Mouse (Mus musculus) intestine, embryonic 16.5 days (tissue): ENCODE results near the gene Cldn34b1. TPM values are rescaled to one million over a fixed set of nuclear protein-coding genes. Genes with fewer than 3 reads are reported as not detected.
"Not testable (repeated sequence)": the region's sequence is repeated elsewhere in the genome, so short reads cannot be mapped to it uniquely, and the experiment has no call there.

ENCODE experiments used
- ATAC-seq: fragments of 200-750 bp; cut with Nextera tagmentation; 2 replicates; pipeline ENCODE4 v1.8.0; 2017; ENCODE audit warnings: moderate TSS enrichment, moderate library complexity
- H3K27ac ChIP-seq: fragments of 300-500 bp; sonication (generic); 2 replicates; pipeline ENCODE4 v1.5.1; 2014; ENCODE audit warnings: mild to moderate bottlenecking, low read length
- H3K27me3 ChIP-seq: fragments of 300-500 bp; sonication (generic); replicated peaks from 2 replicates; pipeline ENCODE4 v1.6.1; 2014; ENCODE audit warnings: low read length, control low read depth, mixed read lengths; ENCODE audit not compliant: control insufficient read depth, insufficient read depth
- H3K36me3 ChIP-seq: fragments of 300-500 bp; sonication (generic); 2 replicates; pipeline ENCODE4 v1.6.1; 2014; ENCODE audit warnings: low read length, control low read depth; ENCODE audit not compliant: control insufficient read depth, insufficient read depth
- H3K4me1 ChIP-seq: fragments of 300-500 bp; sonication (generic); 2 replicates; pipeline ENCODE4 v1.6.1; 2014; ENCODE audit warnings: low read length, control low read depth, mixed read lengths; ENCODE audit not compliant: control insufficient read depth, insufficient read depth
- H3K4me2 ChIP-seq: fragments of 300-500 bp; sonication (generic); 2 replicates; pipeline ENCODE4 v1.6.1; 2014; ENCODE audit warnings: low read depth, low read length, control low read depth
- H3K4me3 ChIP-seq: fragments of 300-500 bp; sonication (generic); 2 replicates; pipeline ENCODE4 v1.5.1; 2014; ENCODE audit warnings: mild to moderate bottlenecking, low read length
- H3K9ac ChIP-seq: fragments of 300-500 bp; sonication (generic); 2 replicates; pipeline ENCODE4 v1.6.1; 2014; ENCODE audit warnings: low read depth, low read length
- H3K9me3 ChIP-seq: fragments of 300-500 bp; sonication (generic); 2 replicates; pipeline ENCODE4 v1.6.1; 2016; ENCODE audit warnings: low read length, control low read depth; ENCODE audit not compliant: control insufficient read depth
- WGBS: fragments of 180-500 bp; shearing (Covaris S2); extraction: QIAGEN DNeasy Blood & Tissue Kit; methylation state at CpG from one replicate; pipeline ENCODE4 v1.1.7; 2014; 5-methylcytosine and 5-hydroxymethylcytosine counted together
- polyA plus RNA-seq: library from polyadenylated mRNA; unstranded; fragments of >200 nt; fragmentation: Nextera tagmentation; extraction: Ambion mirVana; gene quantifications from 2 replicates; pipeline ENCODE4 v1.2.1, GENCODE M21; 2015

The Cldn34b1 gene
- not detected in 2 replicates for polyA plus RNA-seq

DNA sequence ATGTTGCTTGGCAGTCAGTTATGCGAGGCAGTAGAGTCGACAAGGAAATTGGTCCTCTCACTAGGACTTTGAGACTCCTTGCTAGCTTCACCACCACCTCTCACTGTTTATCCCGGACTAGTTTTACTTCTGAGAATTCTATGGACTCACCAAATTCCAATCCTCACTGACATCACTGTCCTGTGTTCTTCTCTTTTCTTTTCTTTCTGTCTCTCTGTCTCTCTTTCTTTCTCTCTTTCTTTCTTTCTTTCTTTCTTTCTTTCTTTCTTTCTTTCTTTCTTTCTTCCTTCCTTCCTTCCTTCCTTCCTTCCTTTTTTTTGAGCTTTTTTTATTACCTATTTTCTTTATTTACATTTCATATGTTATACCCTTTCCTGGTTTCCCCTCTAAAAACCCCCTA lies at the start of gene Cldn34b1:
Cldn34b1 (minus strand) TSS at position 101 of the 400 bp plus-strand sequence.
- H3K27ac ChIP-seq, H3K36me3 ChIP-seq, H3K27me3 ChIP-seq, H3K4me3 ChIP-seq, H3K9ac ChIP-seq, ATAC-seq, H3K9me3 ChIP-seq, H3K4me2 ChIP-seq, H3K4me1 ChIP-seq: not testable (repeated sequence)
- WGBS, result 88% methylated on average over 3 of the region's 3 CpGs

DNA sequence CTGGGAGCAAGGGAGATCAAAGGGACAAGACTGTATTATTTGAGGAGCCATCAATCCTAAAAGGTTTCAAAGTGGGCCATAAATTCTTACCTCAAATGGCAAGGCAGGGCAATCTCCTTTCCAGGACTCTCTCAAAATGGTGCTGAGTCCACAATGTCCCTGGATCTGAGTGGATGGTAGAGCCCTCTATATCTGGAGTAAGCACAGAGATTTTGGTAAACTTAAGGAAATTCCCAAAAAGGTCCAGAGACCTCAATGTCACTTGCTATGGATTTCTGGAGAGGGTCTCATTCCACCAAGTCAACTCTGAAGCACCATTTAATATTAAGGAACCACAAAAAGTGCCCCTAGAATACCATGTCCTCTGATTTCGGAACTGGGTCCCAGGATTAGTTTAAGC lies 45.8 kb upstream of the Cldn34b1 start, which contains the start of gene Magea6:
Magea6 (minus strand) TSS at position 101 of the 400 bp plus-strand sequence.
- not testable (repeated sequence) for H3K4me3 ChIP-seq, H3K36me3 ChIP-seq, H3K27me3 ChIP-seq, H3K9ac ChIP-seq, H3K4me2 ChIP-seq, H3K9me3 ChIP-seq, ATAC-seq, H3K27ac ChIP-seq, H3K4me1 ChIP-seq
- WGBS, result 64% methylated on average over 1 of the region's 1 CpGs

Other genes with a start within 250 kb of the Cldn34b1 start
- not detected in 2 replicates for gene Magea6, start 45.7 kb upstream of the Cldn34b1 start, polyA plus RNA-seq
- not detected in 2 replicates for gene Magea3, start 59.2 kb upstream of the Cldn34b1 start, polyA plus RNA-seq
- gene Magea8, start 105.6 kb upstream of the Cldn34b1 start, polyA plus RNA-seq, result not detected in 2 replicates
- gene Magea5, start 172.9 kb upstream of the Cldn34b1 start, polyA plus RNA-seq, result not detected in 2 replicates
- gene Magea1, start 199.5 kb upstream of the Cldn34b1 start, polyA plus RNA-seq, result not detected in 2 replicates
- gene Magea2, start 203.4 kb upstream of the Cldn34b1 start, polyA plus RNA-seq, result not detected in 2 replicates
- gene Cldn34b2, start 238.1 kb upstream of the Cldn34b1 start, polyA plus RNA-seq, result not detected in 2 replicates